Comparison of ENCODE assay signal across 13 mouse cellular contexts in genomic region chr5:19482981-19483380, GRCm38 (mm10).
DNase-seq lines count a peak whose midpoint lies in the region; ATAC-seq and TF ChIP-seq lines count a peak whose summit lies in the region.
"Had no signal": no experiment of that assay in that cellular context is flagged by ENCODE, and none has a peak within 500 bp of the region (broad histone marks: within the 10 kb centered on the region; RNA-seq: fewer than 3 reads in every experiment).

No protein-coding gene starts in this region.

- H3K4me2 ChIP-seq in midbrain, postnatal 0 days (ENCODE audit: low read depth, low read length, poor library complexity, severe bottlenecking) = no peak overlapping the region
- no peak overlapping the region for H3K4me2 ChIP-seq in midbrain, embryonic 16.5 days (ENCODE audit: low read length)
- H3K4me2 ChIP-seq: hindbrain, embryonic 15.5 days; limb, embryonic 12.5 days; neural tube, embryonic 13.5 days; stomach, embryonic 15.5 days had no signal

- no peaks in the 10 kb centered on the region for H3K27me3 ChIP-seq in midbrain, postnatal 0 days (ENCODE audit: insufficient read depth, low read length)
- no peaks in the 10 kb centered on the region for H3K27me3 ChIP-seq in midbrain, embryonic 16.5 days (ENCODE audit: control insufficient read depth, insufficient read depth, low read depth, low read length)
- H3K27me3 ChIP-seq in embryonic facial prominence, embryonic 10.5 days (replicated peaks; ENCODE audit: low read depth, poor library complexity, severe bottlenecking) = no peaks in the 10 kb centered on the region
- H3K27me3 ChIP-seq: hindbrain, embryonic 15.5 days; limb, embryonic 12.5 days; neural tube, embryonic 13.5 days; stomach, embryonic 15.5 days had no signal

- DNase-seq in gastrocnemius, postnatal 14 days = peak; percentile 17
- DNase-seq in gastrocnemius, adult 8-10 months (ENCODE audit: low spot score in 2 of 2) = no peak
- peak; percentile 28 for DNase-seq in midbrain, postnatal 0 days (ENCODE audit: low spot score)
- DNase-seq in cerebellum, adult 11 months = peak; percentile 64
- DNase-seq in heart, postnatal 4 days = peak; percentile 76
- DNase-seq in embryonic facial prominence, embryonic 10.5 days (ENCODE audit: low spot score) = no peak
- DNase-seq in c-Kit-positive CD71-positive TER-119-positive erythroid progenitor cells, embryonic 14.5 days (ENCODE audit: low spot score) = no peak

- 86% methylated on average over 3 of the region's 3 CpGs for WGBS in midbrain, postnatal 0 days
- WGBS in midbrain, embryonic 16.5 days = 94% methylated on average over 3 of the region's 3 CpGs
- WGBS in embryonic facial prominence, embryonic 10.5 days = 87% methylated on average over 3 of the region's 3 CpGs

- H3K9ac ChIP-seq in midbrain, postnatal 0 days (replicated peaks; ENCODE audit: low read length, poor library complexity, severe bottlenecking) = no peak overlapping the region
- H3K9ac ChIP-seq in midbrain, embryonic 16.5 days (ENCODE audit: low read depth, low read length) = no peak overlapping the region
- H3K9ac ChIP-seq: hindbrain, embryonic 15.5 days; limb, embryonic 12.5 days; neural tube, embryonic 13.5 days; stomach, embryonic 15.5 days had no signal

- no peak overlapping the region for H3K4me3 ChIP-seq in midbrain, postnatal 0 days (ENCODE audit: low read depth, low read length)
- H3K4me3 ChIP-seq in midbrain, embryonic 16.5 days (ENCODE audit: low read depth, low read length) = no peak overlapping the region
- H3K4me3 ChIP-seq in embryonic facial prominence, embryonic 10.5 days = no peak overlapping the region
- H3K4me3 ChIP-seq: hindbrain, embryonic 15.5 days; limb, embryonic 12.5 days; neural tube, embryonic 13.5 days; stomach, embryonic 15.5 days had no signal

- H3K36me3 ChIP-seq in midbrain, postnatal 0 days (ENCODE audit: insufficient read depth, low read length) = no peaks in the 10 kb centered on the region
- H3K36me3 ChIP-seq in midbrain, embryonic 16.5 days (ENCODE audit: control insufficient read depth, insufficient read depth, low read length) = no peaks in the 10 kb centered on the region
- H3K36me3 ChIP-seq in embryonic facial prominence, embryonic 10.5 days (replicated peaks) = no peaks in the 10 kb centered on the region
- H3K36me3 ChIP-seq: hindbrain, embryonic 15.5 days; limb, embryonic 12.5 days; neural tube, embryonic 13.5 days; stomach, embryonic 15.5 days had no signal

- no peak overlapping the region for H3K27ac ChIP-seq in midbrain, postnatal 0 days (ENCODE audit: low read depth, low read length)
- H3K27ac ChIP-seq in midbrain, embryonic 16.5 days (ENCODE audit: low read length) = no peak overlapping the region
- no peak overlapping the region for H3K27ac ChIP-seq in embryonic facial prominence, embryonic 10.5 days (replicated peaks)
- H3K27ac ChIP-seq: hindbrain, embryonic 15.5 days; limb, embryonic 12.5 days; macrophage; neural tube, embryonic 13.5 days; stomach, embryonic 15.5 days had no signal

- no peaks in the 10 kb centered on the region for H3K9me3 ChIP-seq in midbrain, postnatal 0 days (ENCODE audit: low read length)
- H3K9me3 ChIP-seq in midbrain, embryonic 16.5 days (replicated peaks; ENCODE audit: control insufficient read depth, low read length, poor library complexity, severe bottlenecking) = no peaks in the 10 kb centered on the region
- H3K9me3 ChIP-seq in embryonic facial prominence, embryonic 10.5 days = no peaks in the 10 kb centered on the region
- H3K9me3 ChIP-seq: hindbrain, embryonic 15.5 days; limb, embryonic 12.5 days; neural tube, embryonic 13.5 days; stomach, embryonic 15.5 days had no signal

- intact Hi-C loops in gastrocnemius, postnatal 14 days (cut with DNase I; ENCODE audit: low total_unique reads) = no loop called here

- no peaks in the 10 kb centered on the region for H3K4me1 ChIP-seq in midbrain, postnatal 0 days (ENCODE audit: insufficient read depth, low read length)
- H3K4me1 ChIP-seq in midbrain, embryonic 16.5 days (ENCODE audit: control insufficient read depth, insufficient read depth, low read length) = no peaks in the 10 kb centered on the region
- H3K4me1 ChIP-seq in embryonic facial prominence, embryonic 10.5 days = no peaks in the 10 kb centered on the region
- H3K4me1 ChIP-seq: hindbrain, embryonic 15.5 days; limb, embryonic 12.5 days; neural tube, embryonic 13.5 days; stomach, embryonic 15.5 days had no signal

- 0 out of 2 replicates have a peak, but pooled peaks have one; percentile 23 for ATAC-seq in midbrain, postnatal 0 days (ENCODE audit: low FRiP score)
- ATAC-seq in midbrain, embryonic 16.5 days = no peak

- no peak for TF ChIP-seq CTCF in midbrain, postnatal 0 days (IDR thresholded peaks at IDR 0.05)

Comparison
In these comparisons a context has a peak if more than half of its experiments do, and no peak if none do; other contexts are left out.
1. DNase-seq: peak in gastrocnemius, postnatal 14 days (single experiment), midbrain, postnatal 0 days (single experiment), cerebellum, adult 11 months (single experiment) and heart, postnatal 4 days (single experiment); none in gastrocnemius, adult 8-10 months (0 of 2), embryonic facial prominence, embryonic 10.5 days (single experiment) and c-Kit-positive CD71-positive TER-119-positive erythroid progenitor cells, embryonic 14.5 days (single experiment).